Mouse (Mus musculus) limb, embryonic 11.5 days (tissue): ENCODE results near the gene Tmem150c. TPM values are rescaled to one million over a fixed set of nuclear protein-coding genes. Genes with fewer than 3 reads are reported as not detected.

Source experiments
- ATAC-seq: fragments of 200-750 bp; cut with Nextera tagmentation; 2 replicates; pipeline ENCODE4 v1.8.0; 2017; ENCODE audit warnings: low read depth; ENCODE audit not compliant: insufficient number of reproducible peaks, low FRiP score, low TSS enrichment
- DNase-seq: peaks from one replicate; pipeline ENCODE4 v3.0.0-alpha.2; 2015; ENCODE audit warnings: low spot score
- H3K27ac ChIP-seq: fragments of 300-500 bp; sonication (generic); replicated peaks from 2 replicates; pipeline ENCODE4 v1.5.1; 2014; ENCODE audit warnings: low read depth, mild to moderate bottlenecking, low read length
- H3K27me3 ChIP-seq: fragments of 300-500 bp; sonication (generic); 2 replicates; pipeline ENCODE4 v1.6.1; 2014; ENCODE audit warnings: mild to moderate bottlenecking, low read length, mixed read lengths; ENCODE audit not compliant: control insufficient read depth, insufficient read depth
- H3K36me3 ChIP-seq: fragments of 300-500 bp; sonication (generic); 2 replicates; pipeline ENCODE4 v1.6.1; 2014; ENCODE audit warnings: mild to moderate bottlenecking, low read length, moderate library complexity, mixed read lengths; ENCODE audit not compliant: control insufficient read depth, insufficient read depth
- H3K4me1 ChIP-seq: fragments of 300-500 bp; sonication (generic); 2 replicates; pipeline ENCODE4 v1.6.1; 2014; ENCODE audit warnings: low read length, mixed read lengths; ENCODE audit not compliant: control insufficient read depth, insufficient read depth
- H3K4me2 ChIP-seq: fragments of 300-500 bp; sonication (generic); 2 replicates; pipeline ENCODE4 v1.6.1; 2014; ENCODE audit warnings: low read depth, mild to moderate bottlenecking, moderate library complexity; ENCODE audit not compliant: severe bottlenecking
- H3K4me3 ChIP-seq: fragments of 300-500 bp; sonication (generic); 2 replicates; pipeline ENCODE4 v1.5.1; 2014; ENCODE audit warnings: low read depth, low read length
- H3K9ac ChIP-seq: fragments of 300-500 bp; sonication (generic); 2 replicates; pipeline ENCODE4 v1.6.1; 2014; ENCODE audit warnings: mild to moderate bottlenecking, low read length
- H3K9me3 ChIP-seq: fragments of 300-500 bp; sonication (generic); 2 replicates; pipeline ENCODE4 v1.6.1; 2016; ENCODE audit warnings: low read length; ENCODE audit not compliant: control insufficient read depth
- WGBS: fragments of 180-500 bp; shearing (Covaris S2); extraction: QIAGEN DNeasy Blood & Tissue Kit; methylation state at CpG from one replicate; pipeline ENCODE4 v1.1.7; 2014; 5-methylcytosine and 5-hydroxymethylcytosine counted together
- polyA plus RNA-seq: library from polyadenylated mRNA; unstranded; fragments of >200 nt; fragmentation: Nextera tagmentation; extraction: Ambion mirVana; gene quantifications from 2 replicates; pipeline ENCODE4 v1.2.1, GENCODE M21; 2014

Gene Tmem150c
- polyA plus RNA-seq, 1 experiment from 2014 or later: 0.40 TPM

GRCm38 (mm10) chr5:100196854-100197431 is 37.3 kb upstream of the Tmem150c start:
- H3K4me3 ChIP-seq: no peak overlapping the region
- no peaks in the 10 kb centered on the region for H3K27me3 ChIP-seq
- WGBS: 73% methylated on average over 15 of the region's 15 CpGs
- ATAC-seq (no peak), DNase-seq (no peak)
- no peak overlapping the region for H3K27ac ChIP-seq
- H3K4me2 ChIP-seq: no peak overlapping the region
- H3K4me1 ChIP-seq: no peaks in the 10 kb centered on the region
- H3K9ac ChIP-seq: no peak overlapping the region
- H3K9me3 ChIP-seq: no peaks in the 10 kb centered on the region
- H3K36me3 ChIP-seq: no peaks in the 10 kb centered on the region

- no peak overlapping the region for H3K9ac ChIP-seq
- H3K27me3 ChIP-seq: no peaks in the 10 kb centered on the region
- 70% methylated on average over 9 of the region's 9 CpGs for WGBS
- H3K36me3 ChIP-seq: no peaks in the 10 kb centered on the region
- DNase-seq: no peak
- H3K4me3 ChIP-seq: no peak overlapping the region
- H3K9me3 ChIP-seq: no peaks in the 10 kb centered on the region
- no peak for ATAC-seq
- H3K4me1 ChIP-seq: no peaks in the 10 kb centered on the region
- no peak overlapping the region for H3K27ac ChIP-seq
- H3K4me2 ChIP-seq: no peak overlapping the region
Measured at GRCm38 (mm10) chr5:100196397-100196796, 36.8 kb upstream of the Tmem150c start.

- 91% methylated on average over 14 of the region's 14 CpGs for WGBS
- H3K4me1 ChIP-seq: no peaks in the 10 kb centered on the region
- H3K27ac ChIP-seq: no peak overlapping the region
- no peak for ATAC-seq
- no peaks in the 10 kb centered on the region for H3K9me3 ChIP-seq
- no peaks in the 10 kb centered on the region for H3K36me3 ChIP-seq
- DNase-seq: no peak
- H3K9ac ChIP-seq: no peak overlapping the region
- H3K4me2 ChIP-seq: no peak overlapping the region
- no peak overlapping the region for H3K4me3 ChIP-seq
- H3K27me3 ChIP-seq: no peaks in the 10 kb centered on the region
Measured at GRCm38 (mm10) chr5:100191438-100192190, 32.0 kb upstream of the Tmem150c start.

- ATAC-seq: no peak
- Histone ChIP-seq H3K4me3 (no peak overlapping the region), H3K9me3 (no peaks in the 10 kb centered on the region)
Measured at GRCm38 (mm10) chr5:100187035-100187901, 27.7 kb upstream of the Tmem150c start.

GRCm38 (mm10) chr5:100186618-100187017 is 27.0 kb upstream of the Tmem150c start:
- WGBS: 72% methylated on average over 7 of the region's 7 CpGs
- H3K4me1 ChIP-seq: no peaks in the 10 kb centered on the region
- no peak overlapping the region for H3K4me3 ChIP-seq
- H3K27ac ChIP-seq: no peak overlapping the region
- no peaks in the 10 kb centered on the region for H3K36me3 ChIP-seq
- no peaks in the 10 kb centered on the region for H3K9me3 ChIP-seq
- ATAC-seq: no peak
- no peak for DNase-seq
- H3K27me3 ChIP-seq: no peaks in the 10 kb centered on the region
- H3K9ac ChIP-seq: no peak overlapping the region
- no peak overlapping the region for H3K4me2 ChIP-seq

More at GRCm38 (mm10) chr5:100187035-100187901, 27.7 kb upstream of the Tmem150c start:
- Histone ChIP-seq H3K36me3 (no peaks in the 10 kb centered on the region), H3K4me2 (no peak overlapping the region), H3K9ac (no peak overlapping the region), H3K4me1 (no peaks in the 10 kb centered on the region), H3K27ac (no peak overlapping the region), H3K27me3 (no peaks in the 10 kb centered on the region)
- no peak for DNase-seq
- WGBS: 83% methylated on average over 3 of the region's 3 CpGs

- no peak for DNase-seq
- Histone ChIP-seq H3K4me1 (no peaks in the 10 kb centered on the region), H3K36me3 (no peaks in the 10 kb centered on the region), H3K27ac (no peak overlapping the region), H3K27me3 (no peaks in the 10 kb centered on the region), H3K9me3 (no peaks in the 10 kb centered on the region), H3K4me2 (no peak overlapping the region), H3K9ac (no peak overlapping the region), H3K4me3 (no peak overlapping the region)
- 22% methylated on average over 7 of the region's 7 CpGs for WGBS
- no peak for ATAC-seq
Measured at GRCm38 (mm10) chr5:100185895-100186294, 26.3 kb upstream of the Tmem150c start.

- H3K4me1 ChIP-seq: no peaks in the 10 kb centered on the region
- H3K36me3 ChIP-seq: no peaks in the 10 kb centered on the region
- no peak for DNase-seq
- ATAC-seq: no peak
- H3K4me2 ChIP-seq: no peak overlapping the region
- H3K9me3 ChIP-seq: no peaks in the 10 kb centered on the region
- WGBS: 81% methylated on average over 1 of the region's 1 CpGs
- no peak overlapping the region for H3K4me3 ChIP-seq
- no peaks in the 10 kb centered on the region for H3K27me3 ChIP-seq
- H3K27ac ChIP-seq: no peak overlapping the region
- H3K9ac ChIP-seq: no peak overlapping the region
Measured at GRCm38 (mm10) chr5:100181011-100181410, 21.4 kb upstream of the Tmem150c start.

GRCm38 (mm10) chr5:100178781-100179165 is 19.2 kb upstream of the Tmem150c start:
- Histone ChIP-seq H3K4me2 (no peak overlapping the region), H3K9me3 (no peaks in the 10 kb centered on the region), H3K4me3 (no peak overlapping the region), H3K27me3 (no peaks in the 10 kb centered on the region), H3K4me1 (no peaks in the 10 kb centered on the region), H3K27ac (no peak overlapping the region), H3K36me3 (no peaks in the 10 kb centered on the region), H3K9ac (no peak overlapping the region)
- no peak for ATAC-seq
- 78% methylated on average over 2 of the region's 2 CpGs for WGBS
- no peak for DNase-seq
